Mouse (Mus musculus) ES-E14 (cell line): Measurements from ENCODE around the gene Nipal3. TPM values are rescaled to one million over a fixed set of nuclear protein-coding genes. Genes with fewer than 3 reads are reported as not detected.

ENCODE experiments used
- DNase-seq: peaks from one replicate; pipeline ENCODE4 v3.0.0-alpha.2; 2013; ENCODE audit warnings: low read depth, low spot score
- H3K27ac ChIP-seq: 2 replicates; pipeline ENCODE4 v1.5.1; 2012; ENCODE audit warnings: low read depth, mild to moderate bottlenecking, low read length, moderate library complexity, mixed read lengths; ENCODE audit not compliant: poor library complexity, insufficient read depth, severe bottlenecking
- H3K36me3 ChIP-seq: 2 replicates; pipeline ENCODE4 v1.6.1; 2012; ENCODE audit warnings: mild to moderate bottlenecking, low read length, moderate library complexity, mixed read lengths; ENCODE audit not compliant: control insufficient read depth, poor library complexity, insufficient read depth, severe bottlenecking
- H3K4me1 ChIP-seq, 2 experiments: fragments of 150-350 bp in 1 of 2; sonication (generic) in 1 of 2; 2 replicates each; pipeline ENCODE4 v1.6.1; 2012; ENCODE audit warnings: low read length in 2 of 2, mild to moderate bottlenecking in 1 of 2, mixed read lengths in 1 of 2; ENCODE audit not compliant: control insufficient read depth in 2 of 2, insufficient read depth in 2 of 2, poor library complexity in 1 of 2
- H3K4me3 ChIP-seq, 2 experiments: fragments of 150-350 bp in 1 of 2; sonication (generic) in 1 of 2; 2 replicates each; pipeline ENCODE4 v1.5.1; 2012; ENCODE audit warnings: low read length in 2 of 2, low read depth in 1 of 2, mild to moderate bottlenecking in 1 of 2, mixed read lengths in 1 of 2; ENCODE audit not compliant: insufficient read depth in 1 of 2, poor library complexity in 1 of 2, severe bottlenecking in 1 of 2
- H3K9ac ChIP-seq: 2 replicates; pipeline ENCODE4 v1.6.1; 2012; ENCODE audit warnings: low read depth, mild to moderate bottlenecking, low read length, mixed read lengths; ENCODE audit not compliant: poor library complexity, insufficient read depth, severe bottlenecking
- H3K9me3 ChIP-seq: fragments of 150-350 bp; sonication (generic); 2 replicates; pipeline ENCODE4 v1.6.1; 2012; ENCODE audit warnings: low read depth, mild to moderate bottlenecking, low read length; ENCODE audit not compliant: control insufficient read depth, insufficient read depth
- CHD2 ChIP-seq: IDR thresholded peaks from 2 replicates; pipeline ENCODE4 v1.6.1; 2014; ENCODE audit warnings: mild to moderate bottlenecking, low read depth, low read length, inconsistent platforms
- HCFC1 ChIP-seq: IDR thresholded peaks from 2 replicates; pipeline ENCODE4 v1.6.1; 2012; ENCODE audit warnings: low read length, inconsistent platforms, borderline replicate concordance; ENCODE audit not compliant: insufficient read depth
- MAFK ChIP-seq: IDR thresholded peaks from 2 replicates; pipeline ENCODE4 v1.6.1; 2014; ENCODE audit warnings: mild to moderate bottlenecking, low read depth, low read length, inconsistent platforms; ENCODE audit not compliant: insufficient read depth
- ZC3H11A ChIP-seq: IDR thresholded peaks from 2 replicates; pipeline ENCODE4 v1.6.1; 2012; ENCODE audit warnings: low read depth, mild to moderate bottlenecking, inconsistent platforms, low read length, borderline replicate concordance
- ZNF384 ChIP-seq: IDR thresholded peaks from 2 replicates; pipeline ENCODE4 v1.6.1; 2012; ENCODE audit warnings: low read depth, low read length, inconsistent platforms
- in situ Hi-C, 2 experiments: fragments of 600-800 bp; cut with MboI; formaldehyde crosslinking; loops; one replicate each; pipeline ENCODE4 v1.15.1; 2025; ENCODE audit warnings: low sequenced_read_pairs in 2 of 2, inconsistent platforms in 1 of 2; ENCODE audit not compliant: unreplicated experiment in 2 of 2
- total RNA-seq: library from RNA; depleted of rRNA; stranded (reverse); fragments of 300-350 nt; gene quantifications from 2 replicates; pipeline ENCODE4 v1.2.3, GENCODE M21; 2012

Gene Nipal3
- total RNA-seq, 1 experiment, result 15.3 TPM

DNA sequence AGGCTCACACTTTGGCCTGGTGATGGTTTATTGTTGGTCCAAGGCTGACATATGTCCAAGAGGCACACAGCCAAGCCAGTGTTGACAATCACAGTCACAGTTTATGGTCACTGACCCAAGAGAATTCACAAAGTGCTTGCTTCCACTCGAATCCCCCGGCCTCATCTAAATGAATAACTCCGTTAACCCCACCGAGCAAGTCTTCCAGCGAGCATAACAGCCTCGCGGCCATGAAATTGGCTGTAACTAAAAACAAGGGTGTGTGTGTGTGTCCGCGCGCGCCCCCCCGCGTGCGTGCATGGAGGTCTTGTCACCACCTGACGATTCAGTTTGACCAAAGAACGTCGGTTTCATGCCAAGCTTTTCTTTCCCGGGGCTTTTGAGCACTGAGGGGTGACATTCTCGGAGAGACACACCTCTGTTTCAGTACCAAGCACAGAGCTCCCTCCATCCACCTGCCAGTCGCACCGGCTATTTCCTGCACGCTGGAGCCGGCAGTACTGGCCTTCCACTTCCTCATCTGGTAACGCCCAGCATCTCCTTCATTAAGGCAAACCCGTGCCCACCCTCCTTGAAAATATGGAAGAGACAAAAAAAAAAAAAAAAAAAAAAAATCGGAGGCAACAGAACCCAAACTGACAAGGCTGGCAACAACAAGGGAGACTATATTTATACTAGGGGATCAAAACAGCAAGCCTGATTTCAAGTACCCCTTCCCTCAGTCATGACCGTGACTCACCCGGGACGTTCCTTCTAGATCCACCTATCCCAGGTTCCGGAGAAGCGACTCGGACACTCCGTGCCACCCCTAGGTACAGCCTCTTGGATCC, 932 bp downstream of the Nipal3 start:
- in situ Hi-C loops, result no loop called here
- Histone ChIP-seq H3K4me1 (peaks cover 3 to 8% of the 10 kb centered on the region in 2 experiments; a peak in 1 of 4 replicates), H3K9me3 (no peaks in the 10 kb centered on the region), H3K9ac (peak overlapping the region; percentile 57), H3K36me3 (no peaks in the 10 kb centered on the region), H3K27ac (no peak overlapping the region), H3K4me3 (peak overlapping the region; percentile 75 to 95)
- no peak for DNase-seq
- no peak for TF ChIP-seq MAFK
- TF ChIP-seq ZNF384, result 0 out of 2 replicates have a peak, but pooled peaks have one; percentile 7

DNA sequence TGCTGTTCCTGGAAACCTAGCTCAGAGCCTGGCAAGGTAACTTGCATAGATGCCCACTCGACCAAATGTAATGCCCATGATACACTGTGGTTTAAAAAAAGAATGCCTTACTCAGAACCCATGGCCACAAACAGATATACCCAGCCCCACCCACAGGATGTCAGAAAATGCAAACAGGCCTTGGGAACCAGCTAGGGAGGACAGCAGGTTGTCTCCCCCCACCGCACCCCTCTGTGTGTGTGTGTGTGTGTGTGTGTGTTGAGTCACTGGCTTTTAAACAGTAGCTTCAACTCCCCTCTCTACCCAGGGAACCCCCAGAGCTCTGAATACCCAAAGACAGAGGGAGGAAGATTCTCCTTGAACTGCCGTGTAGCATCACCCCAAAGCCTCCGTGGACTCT, 1.6 kb downstream of the Nipal3 start:
- no peak overlapping the region for H3K9ac ChIP-seq
- peak overlapping the region in 1 of 2 experiments; percentile 95; a peak in 2 of 4 replicates for H3K4me3 ChIP-seq
- H3K36me3 ChIP-seq, result no peaks in the 10 kb centered on the region; the same call in 1 of the 2 replicates
- peaks cover 3 to 8% of the 10 kb centered on the region in 2 experiments; a peak in 1 of 4 replicates for H3K4me1 ChIP-seq
- no peak overlapping the region for H3K27ac ChIP-seq
- H3K9me3 ChIP-seq, result no peaks in the 10 kb centered on the region
- no peak for TF ChIP-seq CHD2
- no peak for TF ChIP-seq HCFC1
- TF ChIP-seq ZC3H11A, result no peak
- no peak for TF ChIP-seq MAFK
- no peak for TF ChIP-seq ZNF384
- DNase-seq, result no peak
- in situ Hi-C loops, result no loop called here

DNA sequence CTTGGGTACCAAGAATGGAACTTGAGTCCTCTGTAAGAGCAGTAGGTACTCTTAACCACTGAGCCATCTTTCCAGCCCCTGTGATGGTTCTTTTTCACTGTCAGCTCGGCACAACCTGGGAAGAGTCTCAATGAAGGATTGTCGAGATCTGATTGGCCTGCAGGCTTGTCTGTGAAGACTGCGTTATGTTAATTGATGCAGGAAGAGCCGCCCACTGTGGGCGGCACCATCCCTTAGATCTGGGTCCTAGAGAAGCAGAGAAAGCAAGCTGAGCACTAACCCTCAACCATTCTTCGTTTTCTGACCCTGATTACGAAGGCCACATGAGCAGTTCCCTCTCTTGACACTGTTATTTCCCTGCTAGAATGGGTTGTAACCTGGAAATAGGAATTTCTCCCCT, 5.6 kb downstream of the Nipal3 start:
- TF ChIP-seq HCFC1 (no peak), ZC3H11A (no peak), ZNF384 (no peak), MAFK (no peak), CHD2 (no peak)
- Histone ChIP-seq H3K27ac (no peak overlapping the region), H3K9ac (no peak overlapping the region), H3K4me3 (no peak overlapping the region), H3K36me3 (no peaks in the 10 kb centered on the region; the same call in 1 of the 2 replicates), H3K9me3 (no peaks in the 10 kb centered on the region), H3K4me1 (peaks cover 3 to 7% of the 10 kb centered on the region in 2 experiments; a peak in 1 of 4 replicates)
- DNase-seq, result no peak
- in situ Hi-C loops, result no loop called here

DNA sequence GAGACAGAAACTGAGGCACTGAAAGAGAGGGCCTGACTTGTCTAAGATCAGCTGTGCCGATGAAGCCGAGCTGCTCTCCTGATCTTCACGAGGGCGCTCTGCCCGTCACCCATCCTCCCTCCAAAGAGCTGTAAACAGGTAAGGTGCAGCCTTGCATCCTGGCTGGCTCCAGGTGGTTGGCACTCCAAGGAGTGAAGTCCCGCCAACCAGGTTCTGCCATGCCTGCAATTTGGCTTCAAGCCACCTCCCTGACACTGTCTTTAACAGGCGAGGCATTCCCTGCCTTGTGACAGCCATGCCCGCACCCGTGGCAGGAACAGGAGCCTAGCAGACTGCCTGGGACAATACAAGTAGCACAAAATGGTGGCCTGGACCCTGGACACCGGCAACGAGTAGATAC, 8.5 kb downstream of the Nipal3 start:
- Histone ChIP-seq H3K4me3 (no peak overlapping the region), H3K27ac (no peak overlapping the region; the same call in 1 of the 2 replicates), H3K36me3 (no peaks in the 10 kb centered on the region; the same call in 1 of the 2 replicates), H3K4me1 (peaks cover 3 to 14% of the 10 kb centered on the region in 2 experiments; a peak in 1 of 4 replicates), H3K9ac (no peak overlapping the region), H3K9me3 (no peaks in the 10 kb centered on the region)
- no peak for DNase-seq
- no peak for TF ChIP-seq MAFK
- TF ChIP-seq CHD2, result no peak
- TF ChIP-seq ZC3H11A, result no peak
- TF ChIP-seq HCFC1, result no peak
- no peak for TF ChIP-seq ZNF384
- in situ Hi-C loops, result no loop called here
